Mouse (Mus musculus): ENCODE data around the gene Eci2.

GRCm38 (mm10) chr13:35036486-35036885 is 9.6 kb upstream of the Eci2 start:
- TF ChIP-seq CTCF (IDR thresholded peaks at IDR 0.05; ENCODE audit: low read depth, low read length) = no peak
- TF ChIP-seq POLR2AphosphoS5 (IDR thresholded peaks at IDR 0.05; ENCODE audit: insufficient replicate concordance, low read depth, low read length) = no peak
- no peak for TF ChIP-seq GATA1 (IDR thresholded peaks at IDR 0.05; ENCODE audit: borderline replicate concordance, low read length)
- TF ChIP-seq TAL1 (conservative IDR thresholded peaks at IDR 0.05; ENCODE audit: low read depth, low read length) = no peak
